Mouse (Mus musculus): Measurements from ENCODE around the gene Ttc28. TPM values are rescaled to one million over a fixed set of nuclear protein-coding genes. Genes with fewer than 3 reads are reported as not detected.
A peak's percentile ranks its signal among the peaks of the same experiment; 100 is the strongest.

The Ttc28 gene
- polyA plus RNA-seq, 1 experiment from 2014 or later: 28.2 TPM

DNA sequence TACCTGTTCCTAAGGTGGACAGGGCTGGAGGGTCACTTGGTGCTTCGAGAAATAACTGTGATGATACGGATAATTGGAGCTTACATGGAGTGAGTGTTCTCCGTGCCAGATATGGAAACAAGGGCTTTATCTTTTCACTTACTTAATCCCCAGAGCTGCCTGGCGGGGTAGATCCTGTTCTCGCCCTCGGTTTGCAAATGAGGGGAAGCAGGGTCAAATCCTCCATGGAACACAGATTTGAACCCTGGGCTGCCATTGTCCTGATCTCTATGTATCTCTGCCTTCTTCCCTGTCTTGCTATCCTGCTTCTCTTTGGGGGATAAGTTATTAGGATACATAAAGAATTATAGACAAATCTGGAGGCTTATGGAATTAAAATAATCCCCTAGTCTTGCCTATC, 257.7 kb downstream of the Ttc28 start:
- no peak for ATAC-seq (ENCODE audit: low FRiP score)
- H3K27ac ChIP-seq: peak overlapping the region; percentile 50; the same call in 1 of the 2 replicates
- H3K4me1 ChIP-seq: peaks cover 67% of the 10 kb centered on the region

DNA sequence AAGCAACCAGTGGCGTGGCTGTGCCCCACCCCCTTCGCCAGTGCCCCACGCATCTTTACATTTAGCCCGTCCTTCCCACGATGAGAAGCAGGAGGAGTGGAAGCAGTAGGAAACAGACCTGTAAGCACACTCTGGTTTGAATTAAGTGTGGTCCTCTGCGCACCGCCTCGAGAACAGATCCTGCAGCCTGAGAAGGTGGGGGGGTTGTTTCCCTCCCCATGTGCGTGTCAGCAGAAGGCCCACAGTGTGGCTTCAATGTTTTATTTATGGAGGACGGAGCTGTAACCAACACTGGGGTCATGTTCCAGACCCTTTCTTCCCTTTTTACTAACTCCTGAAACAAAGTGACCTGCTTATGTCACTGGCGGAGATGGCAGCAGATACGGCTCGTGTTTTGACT, 258.1 kb downstream of the Ttc28 start:
- 0 out of 2 replicates have a peak overlapping the region, but pooled peaks have one; percentile 9 for H3K4me2 ChIP-seq (replicated peaks)

More for the DNA sequence above, 257.7 kb downstream of the Ttc28 start:
- WGBS: 37% methylated on average over 6 of the region's 6 CpGs
- H3K9ac ChIP-seq: no peak overlapping the region
- no peak overlapping the region for H3K4me2 ChIP-seq (replicated peaks)
- H3K36me3 ChIP-seq: no peaks in the 10 kb centered on the region
- no peaks in the 10 kb centered on the region for H3K9me3 ChIP-seq (replicated peaks)
- H3K4me3 ChIP-seq: no peak overlapping the region
- H3K27me3 ChIP-seq: peaks cover 11% of the 10 kb centered on the region; the same call in 1 of the 2 replicates

GRCm38 (mm10) chr5:111138239-111138833, 258.7 kb downstream of the Ttc28 start:
- no peak overlapping the region for H3K9ac ChIP-seq
- H3K27ac ChIP-seq: peak overlapping the region; percentile 50
- H3K4me1 ChIP-seq: peaks cover 67% of the 10 kb centered on the region
- no peak overlapping the region for H3K4me3 ChIP-seq
- no peaks in the 10 kb centered on the region for H3K9me3 ChIP-seq (replicated peaks)
- no peak overlapping the region for H3K4me2 ChIP-seq (replicated peaks)
- ATAC-seq (ENCODE audit: low FRiP score): peak; percentile 66
- peaks cover 11% of the 10 kb centered on the region; the same call in 1 of the 2 replicates for H3K27me3 ChIP-seq
- H3K36me3 ChIP-seq: no peaks in the 10 kb centered on the region
- 27% methylated on average over 11 of the region's 11 CpGs for WGBS

More for the DNA sequence above, 258.1 kb downstream of the Ttc28 start:
- H3K4me3 ChIP-seq: no peak overlapping the region
- 20% methylated on average over 13 of the region's 13 CpGs for WGBS
- H3K9ac ChIP-seq: 0 out of 2 replicates have a peak overlapping the region, but pooled peaks have one; percentile 14
- peak overlapping the region; percentile 50; the same call in 1 of the 2 replicates for H3K27ac ChIP-seq
- peaks cover 11% of the 10 kb centered on the region; the same call in 1 of the 2 replicates for H3K27me3 ChIP-seq
- no peak for ATAC-seq (ENCODE audit: low FRiP score)
- peaks cover 67% of the 10 kb centered on the region for H3K4me1 ChIP-seq
- H3K9me3 ChIP-seq (replicated peaks): no peaks in the 10 kb centered on the region
- no peaks in the 10 kb centered on the region for H3K36me3 ChIP-seq

DNA sequence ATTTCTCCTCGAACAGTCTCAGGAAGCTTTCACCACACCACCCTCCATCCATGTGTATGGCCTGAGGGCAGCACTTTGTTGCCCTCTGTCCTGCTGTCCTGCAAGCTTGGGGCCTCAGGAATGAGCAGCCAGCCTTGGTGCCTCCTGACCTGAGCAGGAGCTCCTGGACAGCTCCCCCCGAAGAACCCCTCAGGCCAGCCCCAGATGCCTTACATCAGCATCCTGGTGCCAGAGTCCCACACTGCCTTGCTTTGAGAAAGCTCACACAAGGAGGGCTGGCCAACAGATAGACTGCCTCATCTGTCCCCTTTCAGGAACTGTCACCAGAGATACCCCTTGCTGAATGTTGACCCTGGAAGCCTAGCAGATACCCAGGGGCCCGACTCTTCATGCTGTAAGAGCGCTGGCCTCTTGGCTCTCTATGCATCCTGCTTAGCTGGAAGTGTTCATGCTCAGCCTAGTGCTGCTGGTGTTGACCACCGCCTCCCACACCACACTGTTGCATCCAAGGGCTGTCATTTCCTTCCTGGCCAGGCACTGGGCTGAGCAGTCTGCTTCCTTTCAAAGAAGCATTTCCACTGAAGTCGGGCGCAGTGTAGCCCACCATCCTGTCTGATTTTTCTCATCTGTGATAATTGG, 259.4 kb downstream of the Ttc28 start:
- H3K27ac ChIP-seq: 0 out of 2 replicates have a peak overlapping the region, but pooled peaks have one; percentile 50
- H3K9me3 ChIP-seq (replicated peaks): no peaks in the 10 kb centered on the region
- peaks cover 11% of the 10 kb centered on the region; the same call in 1 of the 2 replicates for H3K27me3 ChIP-seq
- H3K4me2 ChIP-seq (replicated peaks): no peak overlapping the region
- H3K4me1 ChIP-seq: peaks cover 64% of the 10 kb centered on the region
- H3K4me3 ChIP-seq: no peak overlapping the region
- ATAC-seq (ENCODE audit: low FRiP score): peak; percentile 27; the same call in 1 of the 2 replicates
- H3K9ac ChIP-seq: no peak overlapping the region
- 61% methylated on average over 7 of the region's 7 CpGs for WGBS
- H3K36me3 ChIP-seq: no peaks in the 10 kb centered on the region

DNA sequence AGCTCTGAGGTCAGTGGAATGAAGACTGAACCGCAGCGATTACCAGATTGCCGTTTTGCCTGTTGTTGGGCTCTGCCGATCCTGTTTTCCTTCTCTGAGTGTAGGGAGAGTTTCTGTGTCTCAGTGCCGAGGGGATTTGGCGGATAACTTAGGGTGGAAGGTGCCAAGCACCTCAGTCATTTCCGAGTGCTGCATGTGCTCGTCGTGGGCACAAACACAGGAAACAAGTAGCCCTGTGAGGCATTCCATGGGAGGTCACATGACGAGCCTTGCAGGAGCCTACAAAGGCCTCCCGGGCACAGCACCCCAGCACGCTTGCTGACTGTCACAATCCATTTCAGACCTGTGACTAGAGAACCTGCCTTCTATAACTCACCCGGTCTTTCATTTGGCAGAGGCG, 260.0 kb downstream of the Ttc28 start:
- Histone ChIP-seq H3K4me3 (no peak overlapping the region), H3K9ac (no peak overlapping the region), H3K9me3 (replicated peaks) (no peaks in the 10 kb centered on the region), H3K4me1 (peaks cover 65% of the 10 kb centered on the region), H3K27me3 (peaks cover 11% of the 10 kb centered on the region; the same call in 1 of the 2 replicates), H3K27ac (0 out of 2 replicates have a peak overlapping the region, but pooled peaks have one; percentile 50), H3K4me2 (replicated peaks) (no peak overlapping the region), H3K36me3 (no peaks in the 10 kb centered on the region)
- ATAC-seq (ENCODE audit: low FRiP score): no peak
- WGBS: 64% methylated on average over 14 of the region's 14 CpGs

GRCm38 (mm10) chr5:111141139-111141885, 261.7 kb downstream of the Ttc28 start:
- Histone ChIP-seq H3K4me1 (peaks cover 61% of the 10 kb centered on the region), H3K4me2 (replicated peaks) (no peak overlapping the region), H3K9ac (no peak overlapping the region), H3K27me3 (peaks cover 8% of the 10 kb centered on the region; the same call in 1 of the 2 replicates), H3K9me3 (replicated peaks) (no peaks in the 10 kb centered on the region), H3K36me3 (no peaks in the 10 kb centered on the region), H3K27ac (peak overlapping the region; percentile 76), H3K4me3 (no peak overlapping the region)
- ATAC-seq (ENCODE audit: low FRiP score): no peak
- WGBS: 51% methylated on average over 20 of the region's 20 CpGs

DNA sequence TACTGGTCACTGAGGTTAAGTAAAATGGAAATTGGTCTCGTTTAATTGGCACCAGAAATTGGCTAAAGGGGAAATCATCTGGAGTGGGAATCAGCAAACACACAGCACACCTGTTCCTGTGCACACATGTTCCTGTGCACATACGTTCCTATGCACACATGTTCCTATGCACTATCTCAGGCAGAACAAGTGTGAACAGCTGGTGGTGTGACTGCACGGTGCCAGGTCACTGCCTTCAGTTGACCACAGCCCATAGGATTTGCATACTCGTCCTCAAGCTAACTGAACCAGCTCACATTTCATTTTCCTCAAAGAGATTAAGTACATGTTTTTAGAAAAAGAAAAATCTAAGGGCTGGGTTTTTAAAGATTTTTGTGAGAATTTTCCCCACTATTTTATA, 263.2 kb downstream of the Ttc28 start:
- Histone ChIP-seq H3K36me3 (no peaks in the 10 kb centered on the region), H3K27ac (no peak overlapping the region), H3K4me3 (no peak overlapping the region), H3K9ac (no peak overlapping the region), H3K27me3 (peaks cover 8% of the 10 kb centered on the region; the same call in 1 of the 2 replicates), H3K4me1 (peaks cover 46% of the 10 kb centered on the region), H3K9me3 (replicated peaks) (no peaks in the 10 kb centered on the region), H3K4me2 (replicated peaks) (no peak overlapping the region)
- 74% methylated on average over 4 of the region's 4 CpGs for WGBS
- no peak for ATAC-seq (ENCODE audit: low FRiP score)

- 76% methylated on average over 7 of the region's 7 CpGs for WGBS
- ATAC-seq (ENCODE audit: low FRiP score): no peak
- no peak overlapping the region for H3K27ac ChIP-seq
- H3K4me1 ChIP-seq: peaks cover 32% of the 10 kb centered on the region
- no peak overlapping the region for H3K9ac ChIP-seq
- H3K4me3 ChIP-seq: no peak overlapping the region
- no peaks in the 10 kb centered on the region for H3K9me3 ChIP-seq (replicated peaks)
- no peaks in the 10 kb centered on the region for H3K36me3 ChIP-seq
- H3K4me2 ChIP-seq (replicated peaks): no peak overlapping the region
- H3K27me3 ChIP-seq: peaks cover 3% of the 10 kb centered on the region; the same call in 1 of the 2 replicates
Measured at GRCm38 (mm10) chr5:111144411-111144810, 264.8 kb downstream of the Ttc28 start.

DNA sequence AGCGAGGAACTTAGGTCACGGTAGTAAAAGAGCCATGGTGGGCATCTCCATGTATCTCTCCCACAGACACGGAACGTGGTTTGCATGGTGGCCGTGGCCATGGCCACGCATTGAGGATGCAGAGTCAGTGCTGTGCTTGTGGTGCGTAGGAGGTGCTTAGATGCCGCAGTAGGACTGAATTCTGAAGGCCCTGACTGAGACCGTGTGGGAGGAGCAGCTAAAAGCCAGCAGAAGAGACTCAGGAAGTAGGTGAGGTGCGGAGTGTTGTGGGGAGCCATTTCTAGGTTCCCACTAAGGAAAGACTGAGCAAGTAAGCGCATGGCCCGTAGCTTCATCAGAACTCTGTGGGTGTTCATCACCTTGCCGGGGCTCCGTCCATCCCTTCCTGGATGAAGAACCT, 271.0 kb downstream of the Ttc28 start:
- H3K36me3 ChIP-seq: no peaks in the 10 kb centered on the region
- no peaks in the 10 kb centered on the region for H3K9me3 ChIP-seq (replicated peaks)
- no peak overlapping the region for H3K27ac ChIP-seq
- H3K27me3 ChIP-seq: no peaks in the 10 kb centered on the region; the same call in 1 of the 2 replicates
- H3K4me2 ChIP-seq (replicated peaks): no peak overlapping the region
- no peak overlapping the region for H3K4me3 ChIP-seq
- H3K9ac ChIP-seq: no peak overlapping the region
- 94% methylated on average over 14 of the region's 14 CpGs for WGBS
- no peak for ATAC-seq (ENCODE audit: low FRiP score)
- peaks cover 43% of the 10 kb centered on the region for H3K4me1 ChIP-seq

DNA sequence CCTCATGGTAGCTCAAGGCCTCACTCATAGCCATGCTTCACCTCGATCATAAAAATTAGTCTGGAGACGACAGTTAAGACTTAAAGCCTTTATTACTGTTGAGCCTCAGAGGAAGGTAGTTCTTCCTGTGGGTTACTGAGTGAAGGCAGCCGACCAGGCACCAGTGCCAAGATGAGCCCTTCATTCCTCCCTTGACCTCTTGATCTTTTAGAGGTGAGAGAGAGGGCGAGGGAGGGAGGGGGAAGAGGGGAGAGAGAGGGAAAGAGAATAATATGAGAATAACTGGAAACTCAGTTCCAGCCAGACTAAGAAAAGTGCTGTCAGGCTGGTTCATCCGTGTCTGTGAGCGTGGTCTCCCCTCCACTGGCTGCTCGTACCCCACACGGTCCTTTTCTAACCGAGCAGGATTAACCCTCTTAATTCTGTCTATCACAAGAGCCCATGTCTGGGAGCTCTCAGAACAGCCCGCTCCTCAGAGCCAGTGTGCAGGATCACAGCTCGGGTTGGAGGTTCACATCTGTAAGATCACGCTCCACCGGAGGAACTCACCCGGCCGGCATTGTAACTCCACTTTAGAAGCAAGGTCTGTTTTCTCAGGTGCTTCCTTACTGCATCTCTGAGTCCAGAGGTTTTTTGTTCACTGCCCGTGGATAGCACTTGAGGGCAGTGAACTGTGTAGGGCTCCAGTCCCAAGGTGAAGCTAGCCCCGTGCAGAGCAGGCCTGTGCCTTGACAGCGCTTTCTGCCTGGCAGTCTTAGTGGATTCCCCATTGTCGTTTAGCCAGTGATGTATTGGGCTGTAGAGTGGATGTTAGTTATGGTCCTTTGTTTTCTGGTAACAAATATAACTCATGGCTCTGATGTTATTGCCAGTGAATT, 272.5 kb downstream of the Ttc28 start:
- H3K27ac ChIP-seq: peak overlapping the region; percentile 68; the same call in 1 of the 2 replicates
- H3K9me3 ChIP-seq (replicated peaks): no peaks in the 10 kb centered on the region
- ATAC-seq (ENCODE audit: low FRiP score): no peak
- H3K4me1 ChIP-seq: peaks cover 55% of the 10 kb centered on the region
- no peaks in the 10 kb centered on the region for H3K36me3 ChIP-seq
- no peak overlapping the region for H3K4me2 ChIP-seq (replicated peaks)
- WGBS: 42% methylated on average over 19 of the region's 19 CpGs
- H3K4me3 ChIP-seq: no peak overlapping the region
- H3K27me3 ChIP-seq: no peaks in the 10 kb centered on the region; the same call in 1 of the 2 replicates
- 0 out of 2 replicates have a peak overlapping the region, but pooled peaks have one; percentile 18 for H3K9ac ChIP-seq

- Histone ChIP-seq H3K4me3 (no peak overlapping the region), H3K27me3 (no peaks in the 10 kb centered on the region; the same call in 1 of the 2 replicates), H3K4me2 (replicated peaks) (no peak overlapping the region), H3K27ac (peak overlapping the region; percentile 81), H3K36me3 (no peaks in the 10 kb centered on the region), H3K9ac (no peak overlapping the region; the same call in 1 of the 2 replicates), H3K9me3 (replicated peaks) (no peaks in the 10 kb centered on the region), H3K4me1 (peaks cover 73% of the 10 kb centered on the region)
- ATAC-seq (ENCODE audit: low FRiP score): peak; percentile 82
- WGBS: 22% methylated on average over 7 of the region's 7 CpGs
Measured at GRCm38 (mm10) chr5:111154586-111154985, 275.0 kb downstream of the Ttc28 start.

Measured in hindbrain, embryonic 12.5 days (tissue).